Mouse (Mus musculus): Measurements from ENCODE around the gene Disc1. TPM values are rescaled to one million over a fixed set of nuclear protein-coding genes. Genes with fewer than 3 reads are reported as not detected.

Gene Disc1
- polyA plus RNA-seq, 1 experiment from 2014 or later = 0.56 TPM

DNA sequence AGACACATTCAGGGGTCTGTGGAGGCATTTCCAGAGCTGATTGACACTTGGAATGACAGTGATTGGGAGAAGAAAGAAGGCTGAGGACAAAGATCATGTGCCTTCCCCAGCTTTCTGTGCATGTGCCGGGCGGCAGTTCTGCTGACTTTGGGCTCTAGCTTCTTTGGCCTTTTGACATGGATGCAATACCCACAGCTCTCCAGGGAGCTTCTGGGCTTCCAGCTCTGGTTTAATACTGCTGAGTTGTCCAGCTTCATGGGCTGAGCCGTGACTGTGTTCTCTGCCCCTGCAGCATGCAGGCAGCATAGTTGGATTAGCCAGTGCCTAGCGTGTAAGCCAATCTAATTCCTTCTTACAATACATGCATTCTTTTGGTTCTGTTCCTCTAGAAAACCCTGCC is 72.5 kb downstream of the Disc1 start:
- Histone ChIP-seq H3K79me2 (ENCODE audit: inconsistent target) (no peaks in the 10 kb centered on the region), H3K36me3 (ENCODE audit: inconsistent target) (no peaks in the 10 kb centered on the region)
- 95% methylated on average over 4 of the region's 4 CpGs for WGBS (ENCODE audit: missing documents)

DNA sequence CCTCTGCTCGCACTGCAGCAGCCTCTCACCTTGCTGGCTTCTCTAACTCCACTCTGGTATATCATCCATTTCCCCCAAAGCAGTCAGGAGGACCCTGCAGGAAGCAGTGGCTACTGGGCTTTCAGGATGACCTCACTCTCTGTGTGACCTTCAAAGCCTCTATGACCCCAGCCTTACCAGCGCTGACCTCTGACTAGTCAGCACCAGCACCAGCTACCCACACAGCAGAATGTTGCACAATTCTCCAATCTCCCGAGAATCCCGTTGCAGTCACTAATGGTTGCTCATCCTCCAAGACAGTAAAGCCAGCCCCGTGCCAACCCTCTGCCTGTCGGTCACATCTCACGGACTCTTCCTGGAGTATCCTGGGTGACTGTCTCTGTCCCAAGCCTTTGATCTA is 73.6 kb downstream of the Disc1 start:
- Histone ChIP-seq H3K4me3 (ENCODE audit: inconsistent target) (no peak overlapping the region), H3K27ac (no peak overlapping the region), H3K79me2 (ENCODE audit: inconsistent target) (no peaks in the 10 kb centered on the region), H3K36me3 (ENCODE audit: inconsistent target) (no peaks in the 10 kb centered on the region)
- WGBS (ENCODE audit: missing documents) = 90% methylated on average over 7 of the region's 7 CpGs

More for the DNA sequence above, 72.5 kb downstream of the Disc1 start:
- H3K4me3 ChIP-seq (ENCODE audit: inconsistent target) = no peak overlapping the region
- H3K27ac ChIP-seq = no peak overlapping the region

DNA sequence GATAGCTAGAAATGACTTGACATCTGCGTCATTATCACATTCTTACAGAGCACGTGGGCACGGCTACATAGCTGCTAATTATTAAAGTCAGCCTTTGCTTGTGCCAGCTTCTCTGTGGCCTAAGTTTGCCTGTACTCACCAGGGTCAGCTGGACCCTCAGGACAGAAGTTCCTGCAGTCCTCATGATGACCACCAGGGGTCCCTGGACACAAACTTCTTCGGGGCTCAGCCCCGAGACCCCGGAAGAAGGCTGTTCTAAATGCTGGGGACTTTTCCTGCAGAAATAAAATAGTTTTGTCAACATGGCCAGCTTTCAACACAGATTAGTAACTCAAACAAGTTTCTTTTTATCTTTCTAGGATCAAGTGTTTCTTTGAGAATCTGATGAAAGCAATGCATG is 74.3 kb downstream of the Disc1 start:
- no peak overlapping the region for H3K27ac ChIP-seq
- H3K79me2 ChIP-seq (ENCODE audit: inconsistent target) = no peaks in the 10 kb centered on the region
- no peak overlapping the region for H3K4me3 ChIP-seq (ENCODE audit: inconsistent target)
- WGBS (ENCODE audit: missing documents) = 53% methylated on average over 6 of the region's 6 CpGs
- H3K36me3 ChIP-seq (ENCODE audit: inconsistent target) = no peaks in the 10 kb centered on the region

- Histone ChIP-seq H3K79me2 (ENCODE audit: inconsistent target) (no peaks in the 10 kb centered on the region), H3K36me3 (ENCODE audit: inconsistent target) (peaks cover 6% of the 10 kb centered on the region; the same call in 1 of the 2 replicates), H3K4me3 (ENCODE audit: inconsistent target) (no peak overlapping the region), H3K27ac (no peak overlapping the region)
- whole genome bisulfite sequencing (ENCODE audit: missing documents) = 89% methylated on average over 6 of the region's 6 CpGs
Measured at GRCm38 (mm10) chr8:125130835-125131234, 76.8 kb downstream of the Disc1 start.

DNA sequence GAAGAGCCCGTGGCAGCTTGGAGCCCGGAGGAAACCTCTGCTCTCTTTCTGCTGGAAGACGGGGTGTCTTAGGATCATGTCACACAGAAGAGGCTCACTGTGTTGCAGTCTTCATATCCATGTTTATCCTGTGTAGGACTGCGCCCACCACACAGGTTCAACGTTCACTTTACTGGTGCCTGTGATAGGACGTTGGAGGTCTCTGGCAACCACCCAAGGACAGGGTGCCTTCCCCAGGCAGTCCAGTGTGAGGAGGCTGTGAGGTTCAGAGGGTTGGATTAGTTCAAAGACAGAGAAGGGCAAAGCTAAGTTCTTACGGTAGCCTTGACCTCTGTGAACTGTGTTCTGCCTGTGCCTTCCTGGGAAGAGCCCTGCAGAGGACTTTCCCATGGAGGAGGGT is 77.3 kb downstream of the Disc1 start:
- Histone ChIP-seq H3K27ac (no peak overlapping the region), H3K36me3 (ENCODE audit: inconsistent target) (peaks cover 6% of the 10 kb centered on the region; the same call in 1 of the 2 replicates), H3K4me3 (ENCODE audit: inconsistent target) (no peak overlapping the region), H3K79me2 (ENCODE audit: inconsistent target) (no peaks in the 10 kb centered on the region)
- WGBS (ENCODE audit: missing documents) = 89% methylated on average over 7 of the region's 7 CpGs

DNA sequence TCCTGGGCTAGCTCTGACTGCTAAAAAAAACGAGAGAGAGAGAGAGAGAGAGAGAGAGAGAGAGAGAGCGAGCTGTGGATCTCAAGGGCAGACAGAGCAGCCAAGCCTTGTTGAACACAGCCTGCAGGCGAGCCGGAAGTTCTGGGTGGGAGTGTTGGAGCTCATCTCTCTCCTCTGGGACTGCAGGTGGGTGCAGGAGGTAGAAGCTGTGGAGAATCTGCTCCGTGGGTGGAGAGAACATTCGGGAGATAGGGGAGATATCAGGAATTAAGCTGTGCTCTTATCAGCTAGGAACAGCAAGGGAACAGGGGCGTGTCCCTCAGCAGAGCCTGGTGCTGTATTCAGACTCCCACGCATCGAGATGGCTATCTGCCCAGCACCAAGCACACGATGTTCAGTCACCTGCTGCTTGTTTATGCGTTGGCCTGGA is 79.7 kb downstream of the Disc1 start:
- WGBS (ENCODE audit: missing documents) = 76% methylated on average over 11 of the region's 11 CpGs
- Histone ChIP-seq H3K4me3 (ENCODE audit: inconsistent target) (no peak overlapping the region), H3K27ac (no peak overlapping the region)

GRCm38 (mm10) chr8:125134876-125135275 is 80.9 kb downstream of the Disc1 start:
- Histone ChIP-seq H3K79me2 (ENCODE audit: inconsistent target) (no peaks in the 10 kb centered on the region), H3K27ac (no peak overlapping the region), H3K36me3 (ENCODE audit: inconsistent target) (peaks cover 6% of the 10 kb centered on the region; the same call in 1 of the 2 replicates), H3K4me3 (ENCODE audit: inconsistent target) (no peak overlapping the region)
- 93% methylated on average over 10 of the region's 10 CpGs for WGBS (ENCODE audit: missing documents)

More for the DNA sequence above, 79.7 kb downstream of the Disc1 start:
- Histone ChIP-seq H3K79me2 (ENCODE audit: inconsistent target) (no peaks in the 10 kb centered on the region), H3K36me3 (ENCODE audit: inconsistent target) (peaks cover 6% of the 10 kb centered on the region; the same call in 1 of the 2 replicates)

GRCm38 (mm10) chr8:125139689-125140150 is 85.7 kb downstream of the Disc1 start:
- 90% methylated on average over 13 of the region's 13 CpGs for WGBS (ENCODE audit: missing documents)
- Histone ChIP-seq H3K4me3 (ENCODE audit: inconsistent target) (no peak overlapping the region), H3K27ac (no peak overlapping the region), H3K36me3 (ENCODE audit: inconsistent target) (peaks cover 4% of the 10 kb centered on the region; the same call in 1 of the 2 replicates), H3K79me2 (ENCODE audit: inconsistent target) (no peaks in the 10 kb centered on the region)

DNA sequence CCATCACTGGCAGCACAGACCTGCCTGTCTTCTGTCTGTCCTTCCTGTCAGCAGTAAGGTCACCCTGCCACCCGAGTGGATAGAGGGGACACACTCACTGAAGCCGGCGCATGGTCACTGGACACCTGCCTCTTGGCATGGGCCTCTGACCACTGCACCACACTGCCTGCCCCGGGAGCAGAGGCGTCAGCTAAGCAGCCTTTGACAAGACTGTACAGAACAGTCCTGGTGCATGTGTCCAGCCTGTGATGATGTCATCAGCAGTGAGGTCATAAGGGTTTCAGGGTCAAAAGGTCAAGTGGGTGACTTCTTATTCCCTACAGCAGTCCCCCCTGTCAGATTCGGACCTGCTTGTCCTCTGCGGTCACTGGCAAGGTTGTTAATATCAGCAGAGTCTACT is 87.0 kb downstream of the Disc1 start:
- no peak overlapping the region for H3K4me3 ChIP-seq (ENCODE audit: inconsistent target)
- no peak overlapping the region for H3K27ac ChIP-seq
- no peaks in the 10 kb centered on the region for H3K36me3 ChIP-seq (ENCODE audit: inconsistent target)
- no peaks in the 10 kb centered on the region for H3K79me2 ChIP-seq (ENCODE audit: inconsistent target)
- 88% methylated on average over 7 of the region's 7 CpGs for WGBS (ENCODE audit: missing documents)

DNA sequence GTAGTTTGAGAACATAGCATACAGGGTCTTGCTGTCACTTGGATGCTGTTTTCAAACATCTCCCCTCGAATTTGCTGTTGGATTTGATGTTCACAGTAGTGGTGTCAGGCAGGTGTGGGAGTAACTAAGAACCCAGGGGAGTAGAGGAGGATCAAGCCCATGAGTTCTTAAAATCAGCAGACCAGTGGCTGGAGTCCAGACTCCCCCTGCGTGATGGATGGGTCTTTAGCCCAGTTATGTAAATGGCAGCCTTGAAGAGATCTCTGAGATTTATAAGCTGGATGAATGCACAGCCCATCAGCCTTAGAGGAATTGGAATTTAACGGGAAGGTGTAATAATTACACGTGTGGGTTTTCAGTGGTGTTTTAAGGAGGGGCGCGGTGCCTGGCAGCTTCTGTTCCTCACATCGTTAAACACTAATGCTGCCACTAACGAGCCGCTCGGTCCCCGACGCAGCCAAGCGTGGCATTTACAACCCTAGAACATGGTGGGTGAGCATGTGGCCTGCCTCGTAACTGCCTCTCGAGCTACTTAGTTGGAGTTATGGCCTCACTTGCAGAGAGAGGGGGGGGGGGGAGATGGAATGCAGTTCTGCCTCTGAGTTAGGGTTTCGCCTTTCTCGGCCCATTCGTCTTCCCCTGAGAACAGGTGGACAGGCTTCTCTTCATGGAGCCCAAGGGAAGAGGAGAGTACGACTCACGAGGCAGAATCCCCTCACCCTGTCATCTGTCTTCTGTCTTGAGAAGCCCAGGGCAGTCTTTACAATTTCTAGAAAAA is 103.1 kb downstream of the Disc1 start:
- no peaks in the 10 kb centered on the region for H3K79me2 ChIP-seq (ENCODE audit: inconsistent target)
- WGBS (ENCODE audit: missing documents) = 93% methylated on average over 17 of the region's 20 CpGs
- no peaks in the 10 kb centered on the region for H3K36me3 ChIP-seq (ENCODE audit: inconsistent target)
- H3K27ac ChIP-seq = no peak overlapping the region
- H3K4me3 ChIP-seq (ENCODE audit: inconsistent target) = no peak overlapping the region

DNA sequence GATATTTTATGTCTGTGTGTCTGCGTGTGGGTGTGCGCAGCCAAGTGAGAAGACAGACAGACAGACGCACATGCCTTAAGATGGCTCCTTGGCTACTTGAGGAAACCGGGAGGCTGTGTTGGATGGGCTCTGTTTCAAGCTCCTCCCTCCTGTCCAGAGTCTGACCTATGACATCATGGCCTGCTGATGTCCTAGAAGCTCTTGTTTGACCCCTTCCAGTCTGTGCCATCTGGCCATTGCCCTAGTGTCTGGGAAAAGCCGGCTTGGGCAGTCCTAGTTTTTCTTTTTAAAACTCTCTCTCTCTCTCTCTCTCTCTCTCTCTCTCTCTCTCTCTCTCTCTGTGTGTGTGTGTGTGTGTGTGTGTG is 103.6 kb downstream of the Disc1 start:
- Histone ChIP-seq H3K79me2 (ENCODE audit: inconsistent target) (no peaks in the 10 kb centered on the region), H3K36me3 (ENCODE audit: inconsistent target) (no peaks in the 10 kb centered on the region), H3K4me3 (ENCODE audit: inconsistent target) (no peak overlapping the region), H3K27ac (no peak overlapping the region)
- WGBS (ENCODE audit: missing documents) = 97% methylated on average over 5 of the region's 5 CpGs

- WGBS (ENCODE audit: missing documents) = 94% methylated on average over 12 of the region's 12 CpGs
- Histone ChIP-seq H3K36me3 (ENCODE audit: inconsistent target) (no peaks in the 10 kb centered on the region), H3K27ac (no peak overlapping the region), H3K79me2 (ENCODE audit: inconsistent target) (no peaks in the 10 kb centered on the region), H3K4me3 (ENCODE audit: inconsistent target) (no peak overlapping the region)
Measured at GRCm38 (mm10) chr8:125159387-125159786, 105.4 kb downstream of the Disc1 start.

- 95% methylated on average over 10 of the region's 10 CpGs for WGBS (ENCODE audit: missing documents)
- no peaks in the 10 kb centered on the region for H3K36me3 ChIP-seq (ENCODE audit: inconsistent target)
- no peaks in the 10 kb centered on the region for H3K79me2 ChIP-seq (ENCODE audit: inconsistent target)
- no peak overlapping the region for H3K4me3 ChIP-seq (ENCODE audit: inconsistent target)
- no peak overlapping the region for H3K27ac ChIP-seq
Measured at GRCm38 (mm10) chr8:125163491-125163890, 109.5 kb downstream of the Disc1 start.

- WGBS (ENCODE audit: missing documents) = 89% methylated on average over 6 of the region's 6 CpGs
- H3K36me3 ChIP-seq (ENCODE audit: inconsistent target) = no peaks in the 10 kb centered on the region
- no peak overlapping the region for H3K27ac ChIP-seq
- no peak overlapping the region for H3K4me3 ChIP-seq (ENCODE audit: inconsistent target)
- H3K79me2 ChIP-seq (ENCODE audit: inconsistent target) = no peaks in the 10 kb centered on the region
Measured at GRCm38 (mm10) chr8:125163906-125164305, 109.9 kb downstream of the Disc1 start.

DNA sequence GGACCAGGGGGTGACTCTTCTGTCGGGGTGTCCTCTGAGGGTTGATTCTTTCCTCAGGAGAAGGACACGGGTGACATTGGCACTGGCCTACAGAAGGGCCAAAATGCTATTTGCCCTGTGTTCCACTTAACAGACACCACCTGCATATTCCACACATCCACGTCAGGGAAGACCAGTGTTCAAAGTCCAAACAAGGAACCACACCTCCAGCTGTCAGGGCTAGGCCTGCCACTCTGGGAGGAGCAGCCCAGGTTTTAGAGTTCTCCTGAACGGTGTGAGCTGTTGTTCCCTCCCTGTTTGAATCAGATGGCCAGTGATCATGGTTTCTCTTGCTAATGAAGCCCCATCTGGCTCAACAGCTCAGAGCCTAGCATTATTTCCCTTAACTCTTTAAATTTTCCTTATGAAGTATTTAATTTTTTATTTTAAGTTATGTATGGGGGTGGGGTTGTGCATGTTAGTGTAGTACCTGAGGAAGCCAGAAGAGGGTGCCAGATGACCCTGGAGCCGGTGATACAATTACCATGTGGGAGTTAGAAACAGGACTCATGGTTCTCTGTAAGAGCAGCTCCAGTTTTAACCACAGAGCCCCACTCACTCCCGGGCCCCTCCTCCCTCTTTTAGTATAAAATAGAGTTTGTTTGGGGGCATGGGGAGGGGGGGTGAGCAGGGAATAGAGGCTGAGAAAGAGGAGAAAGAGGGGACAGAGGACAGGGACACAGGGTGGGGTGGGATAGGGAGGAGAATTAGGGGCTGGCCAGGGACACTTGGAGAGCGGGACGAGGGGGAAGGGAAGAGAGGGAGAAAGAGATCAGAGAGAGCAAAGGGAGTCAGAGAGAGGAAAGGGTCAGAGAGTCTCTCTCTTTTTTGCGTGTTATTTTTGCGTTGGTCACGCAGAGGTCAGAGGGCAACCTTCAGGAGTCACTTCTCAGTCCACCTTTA is 111.8 kb downstream of the Disc1 start:
- Histone ChIP-seq H3K36me3 (ENCODE audit: inconsistent target) (no peaks in the 10 kb centered on the region), H3K79me2 (ENCODE audit: inconsistent target) (no peaks in the 10 kb centered on the region), H3K27ac (no peak overlapping the region), H3K4me3 (ENCODE audit: inconsistent target) (no peak overlapping the region)
- whole genome bisulfite sequencing (ENCODE audit: missing documents) = 72% methylated on average over 11 of the region's 11 CpGs

All from macrophage (primary cell).